Mouse (Mus musculus): Measurements from ENCODE around the gene Gbgt1.

- TF ChIP-seq CTCF (IDR thresholded peaks at IDR 0.05; ENCODE audit: insufficient read depth, low read depth, low read length) (no peak), POLR2A (IDR thresholded peaks at IDR 0.05; ENCODE audit: insufficient read depth, low read depth, low read length) (no peak)
These were observed 43.2 kb upstream of the Gbgt1 start for GRCm38 (mm10) chr2:28453539-28453938.

All from olfactory bulb, adult 2 months (tissue).